Mouse (Mus musculus): Measurements from ENCODE around the gene Commd3. TPM values are rescaled to one million over a fixed set of nuclear protein-coding genes. Genes with fewer than 3 reads are reported as not detected.

The Commd3 gene
- polyA plus RNA-seq, 1 experiment from 2014 or later = 194 TPM

Other genes starting within 250 kb of the Commd3 start
- 13.8 and 15.8 TPM in 2 replicates for gene Bmi1, start 4.6 kb downstream of the Commd3 start, polyA plus RNA-seq (2015; fragmentation: Nextera tagmentation; extraction: Ambion mirVana)
- gene Spag6, start 21.6 kb downstream of the Commd3 start, polyA plus RNA-seq (2015; fragmentation: Nextera tagmentation; extraction: Ambion mirVana) = 0.26 TPM in 1 of 2 replicates, not detected in the other

Measured in heart, embryonic 16.5 days (tissue).